Mouse (Mus musculus): ENCODE results near the gene Zbtb16. TPM values are rescaled to one million over a fixed set of nuclear protein-coding genes. Genes with fewer than 3 reads are reported as not detected.

The Zbtb16 gene
- polyA plus RNA-seq, 1 experiment from 2014 or later, result 0.57 TPM

- Histone ChIP-seq H3K36me3 (ENCODE audit: control insufficient read depth, insufficient read depth, low read length) (no peaks in the 10 kb centered on the region), H3K4me3 (ENCODE audit: low read depth, low read length) (no peak overlapping the region), H3K4me2 (no peak overlapping the region), H3K9ac (ENCODE audit: low read depth, low read length) (no peak overlapping the region), H3K27ac (ENCODE audit: low read depth, low read length) (no peak overlapping the region), H3K9me3 (replicated peaks; ENCODE audit: control insufficient read depth, low read length) (no peaks in the 10 kb centered on the region), H3K27me3 (ENCODE audit: control insufficient read depth, insufficient read depth, low read length) (peaks cover 71% of the 10 kb centered on the region), H3K4me1 (ENCODE audit: control insufficient read depth, insufficient read depth, low read length) (peaks cover 17% of the 10 kb centered on the region; the same call in 1 of the 2 replicates)
- WGBS (ENCODE audit: insufficient replicate concordance), result 85% methylated on average over 11 of the region's 11 CpGs
- no peak for ATAC-seq (replicated peaks; ENCODE audit: insufficient number of reproducible peaks, low FRiP score, low TSS enrichment)
Measured at GRCm38 (mm10) chr9:48833493-48833892, 2.5 kb downstream of the Zbtb16 start.

GRCm38 (mm10) chr9:48832473-48833100 is 3.4 kb downstream of the Zbtb16 start:
- WGBS (ENCODE audit: insufficient replicate concordance), result 80% methylated on average over 20 of the region's 20 CpGs
- H3K27ac ChIP-seq (ENCODE audit: low read depth, low read length), result no peak overlapping the region
- no peak overlapping the region for H3K4me2 ChIP-seq
- no peak overlapping the region for H3K9ac ChIP-seq (ENCODE audit: low read depth, low read length)
- H3K4me1 ChIP-seq (ENCODE audit: control insufficient read depth, insufficient read depth, low read length), result peaks cover 11% of the 10 kb centered on the region; the same call in 1 of the 2 replicates
- peaks cover 65% of the 10 kb centered on the region for H3K27me3 ChIP-seq (ENCODE audit: control insufficient read depth, insufficient read depth, low read length)
- H3K36me3 ChIP-seq (ENCODE audit: control insufficient read depth, insufficient read depth, low read length), result no peaks in the 10 kb centered on the region
- H3K9me3 ChIP-seq (replicated peaks; ENCODE audit: control insufficient read depth, low read length), result no peaks in the 10 kb centered on the region
- H3K4me3 ChIP-seq (ENCODE audit: low read depth, low read length), result no peak overlapping the region
- no peak for ATAC-seq (replicated peaks; ENCODE audit: insufficient number of reproducible peaks, low FRiP score, low TSS enrichment)

- no peak for ATAC-seq (replicated peaks; ENCODE audit: insufficient number of reproducible peaks, low FRiP score, low TSS enrichment)
- no peak overlapping the region for H3K9ac ChIP-seq (ENCODE audit: low read depth, low read length)
- no peaks in the 10 kb centered on the region for H3K9me3 ChIP-seq (replicated peaks; ENCODE audit: control insufficient read depth, low read length)
- 65% methylated on average over 23 of the region's 23 CpGs for WGBS (ENCODE audit: insufficient replicate concordance)
- H3K27ac ChIP-seq (ENCODE audit: low read depth, low read length), result no peak overlapping the region
- H3K27me3 ChIP-seq (ENCODE audit: control insufficient read depth, insufficient read depth, low read length), result peaks cover 60% of the 10 kb centered on the region
- no peak overlapping the region for H3K4me3 ChIP-seq (ENCODE audit: low read depth, low read length)
- no peak overlapping the region for H3K4me2 ChIP-seq
- peaks cover 4% of the 10 kb centered on the region; the same call in 1 of the 2 replicates for H3K4me1 ChIP-seq (ENCODE audit: control insufficient read depth, insufficient read depth, low read length)
- no peaks in the 10 kb centered on the region for H3K36me3 ChIP-seq (ENCODE audit: control insufficient read depth, insufficient read depth, low read length)
Measured at GRCm38 (mm10) chr9:48831560-48832460, 4.2 kb downstream of the Zbtb16 start.

GRCm38 (mm10) chr9:48828839-48829238 is 7.2 kb downstream of the Zbtb16 start:
- Histone ChIP-seq H3K9ac (ENCODE audit: low read depth, low read length) (no peak overlapping the region), H3K27ac (ENCODE audit: low read depth, low read length) (no peak overlapping the region), H3K4me1 (ENCODE audit: control insufficient read depth, insufficient read depth, low read length) (no peaks in the 10 kb centered on the region), H3K4me2 (no peak overlapping the region), H3K4me3 (ENCODE audit: low read depth, low read length) (no peak overlapping the region), H3K27me3 (ENCODE audit: control insufficient read depth, insufficient read depth, low read length) (peaks cover 45% of the 10 kb centered on the region), H3K9me3 (replicated peaks; ENCODE audit: control insufficient read depth, low read length) (no peaks in the 10 kb centered on the region), H3K36me3 (ENCODE audit: control insufficient read depth, insufficient read depth, low read length) (no peaks in the 10 kb centered on the region)
- 67% methylated on average over 7 of the region's 7 CpGs for WGBS (ENCODE audit: insufficient replicate concordance)
- ATAC-seq (replicated peaks; ENCODE audit: insufficient number of reproducible peaks, low FRiP score, low TSS enrichment), result no peak

- Histone ChIP-seq H3K4me3 (ENCODE audit: low read depth, low read length) (no peak overlapping the region), H3K36me3 (ENCODE audit: control insufficient read depth, insufficient read depth, low read length) (no peaks in the 10 kb centered on the region), H3K4me1 (ENCODE audit: control insufficient read depth, insufficient read depth, low read length) (peaks cover 3% of the 10 kb centered on the region), H3K27me3 (ENCODE audit: control insufficient read depth, insufficient read depth, low read length) (peaks cover 34% of the 10 kb centered on the region), H3K4me2 (no peak overlapping the region), H3K9ac (ENCODE audit: low read depth, low read length) (no peak overlapping the region), H3K27ac (ENCODE audit: low read depth, low read length) (no peak overlapping the region), H3K9me3 (replicated peaks; ENCODE audit: control insufficient read depth, low read length) (no peaks in the 10 kb centered on the region)
- ATAC-seq (replicated peaks; ENCODE audit: insufficient number of reproducible peaks, low FRiP score, low TSS enrichment), result no peak
- 55% methylated on average over 7 of the region's 7 CpGs for WGBS (ENCODE audit: insufficient replicate concordance)
Measured at GRCm38 (mm10) chr9:48826377-48826889, 9.6 kb downstream of the Zbtb16 start.

- no peaks in the 10 kb centered on the region for H3K36me3 ChIP-seq (ENCODE audit: control insufficient read depth, insufficient read depth, low read length)
- no peak overlapping the region for H3K9ac ChIP-seq (ENCODE audit: low read depth, low read length)
- peaks cover 26% of the 10 kb centered on the region for H3K27me3 ChIP-seq (ENCODE audit: control insufficient read depth, insufficient read depth, low read length)
- 72% methylated on average over 12 of the region's 12 CpGs for WGBS (ENCODE audit: insufficient replicate concordance)
- H3K4me1 ChIP-seq (ENCODE audit: control insufficient read depth, insufficient read depth, low read length), result peaks cover 12% of the 10 kb centered on the region
- no peaks in the 10 kb centered on the region for H3K9me3 ChIP-seq (replicated peaks; ENCODE audit: control insufficient read depth, low read length)
- H3K4me3 ChIP-seq (ENCODE audit: low read depth, low read length), result no peak overlapping the region
- no peak overlapping the region for H3K27ac ChIP-seq (ENCODE audit: low read depth, low read length)
- ATAC-seq (replicated peaks; ENCODE audit: insufficient number of reproducible peaks, low FRiP score, low TSS enrichment), result no peak
- no peak overlapping the region for H3K4me2 ChIP-seq
Measured at GRCm38 (mm10) chr9:48824533-48825130, 11.4 kb downstream of the Zbtb16 start.

GRCm38 (mm10) chr9:48823851-48824250 is 12.2 kb downstream of the Zbtb16 start:
- WGBS (ENCODE audit: insufficient replicate concordance), result 46% methylated on average over 6 of the region's 6 CpGs
- peaks cover 30% of the 10 kb centered on the region for H3K27me3 ChIP-seq (ENCODE audit: control insufficient read depth, insufficient read depth, low read length)
- H3K4me1 ChIP-seq (ENCODE audit: control insufficient read depth, insufficient read depth, low read length), result peaks cover 14% of the 10 kb centered on the region

GRCm38 (mm10) chr9:48823319-48823705 is 12.7 kb downstream of the Zbtb16 start:
- H3K9ac ChIP-seq (ENCODE audit: low read depth, low read length), result no peak overlapping the region
- H3K36me3 ChIP-seq (ENCODE audit: control insufficient read depth, insufficient read depth, low read length), result no peaks in the 10 kb centered on the region
- no peak overlapping the region for H3K4me2 ChIP-seq
- H3K27me3 ChIP-seq (ENCODE audit: control insufficient read depth, insufficient read depth, low read length), result peaks cover 30% of the 10 kb centered on the region
- WGBS (ENCODE audit: insufficient replicate concordance), result 33% methylated on average over 7 of the region's 7 CpGs
- H3K4me1 ChIP-seq (ENCODE audit: control insufficient read depth, insufficient read depth, low read length), result peaks cover 14% of the 10 kb centered on the region
- no peaks in the 10 kb centered on the region for H3K9me3 ChIP-seq (replicated peaks; ENCODE audit: control insufficient read depth, low read length)
- H3K27ac ChIP-seq (ENCODE audit: low read depth, low read length), result no peak overlapping the region
- no peak for ATAC-seq (replicated peaks; ENCODE audit: insufficient number of reproducible peaks, low FRiP score, low TSS enrichment)
- H3K4me3 ChIP-seq (ENCODE audit: low read depth, low read length), result no peak overlapping the region

More at GRCm38 (mm10) chr9:48823851-48824250, 12.2 kb downstream of the Zbtb16 start:
- H3K9ac ChIP-seq (ENCODE audit: low read depth, low read length), result no peak overlapping the region
- H3K36me3 ChIP-seq (ENCODE audit: control insufficient read depth, insufficient read depth, low read length), result no peaks in the 10 kb centered on the region
- H3K4me3 ChIP-seq (ENCODE audit: low read depth, low read length), result no peak overlapping the region
- H3K4me2 ChIP-seq, result no peak overlapping the region
- H3K27ac ChIP-seq (ENCODE audit: low read depth, low read length), result no peak overlapping the region
- no peaks in the 10 kb centered on the region for H3K9me3 ChIP-seq (replicated peaks; ENCODE audit: control insufficient read depth, low read length)
- no peak for ATAC-seq (replicated peaks; ENCODE audit: insufficient number of reproducible peaks, low FRiP score, low TSS enrichment)

Data from heart, embryonic 11.5 days (tissue).